Mouse (Mus musculus): ENCODE data around the gene Slc17a1.

DNA sequence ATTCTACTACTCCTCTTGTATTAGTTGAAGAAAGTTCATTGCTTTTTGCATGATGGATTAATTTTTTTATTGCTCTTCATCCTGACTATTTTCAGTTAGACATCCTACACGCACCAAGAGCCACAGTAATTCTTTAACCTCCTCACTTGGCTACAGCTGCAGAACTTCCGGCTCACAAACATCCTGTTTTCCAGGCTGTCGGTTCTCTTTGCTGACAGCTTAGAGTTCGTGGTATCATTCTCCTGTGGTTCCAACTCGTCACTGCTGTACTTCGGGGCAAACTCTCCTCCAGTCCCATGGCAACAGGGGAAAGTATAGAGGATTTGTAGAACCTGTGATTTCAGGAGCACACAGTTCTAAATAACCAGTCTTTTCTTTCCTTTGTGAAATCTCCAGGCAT lies 30.7 kb downstream of the Slc17a1 start:
- TF ChIP-seq CTCF (conservative IDR thresholded peaks at IDR 0.05; ENCODE audit: low read length) (no peak), NANOG (IDR thresholded peaks at IDR 0.05; ENCODE audit: borderline replicate concordance, low read length) (no peak), POU5F1 (IDR thresholded peaks at IDR 0.05; ENCODE audit: borderline replicate concordance, low read length) (no peak)

All from E14TG2a.4 (cell line).